Mouse (Mus musculus) G1E (cell line): ENCODE measurements around the gene Serpinh1.

ENCODE experiments used
- CTCF ChIP-seq: IDR thresholded peaks from 2 replicates; pipeline ENCODE4 v1.5.1; 2012; ENCODE audit warnings: low read depth, low read length, inconsistent platforms, mixed read lengths
- GATA1 ChIP-seq: IDR thresholded peaks from 2 replicates; pipeline ENCODE4 v1.6.1; 2012; ENCODE audit warnings: borderline replicate concordance, low read length, inconsistent platforms, mixed read lengths
- GATA2 ChIP-seq: IDR thresholded peaks from 2 replicates; pipeline ENCODE4 v1.6.1; 2012; ENCODE audit warnings: low read depth, low read length, inconsistent platforms, borderline replicate concordance
- POLR2AphosphoS5 ChIP-seq: IDR thresholded peaks from 2 replicates; pipeline ENCODE4 v1.6.1; 2012; ENCODE audit warnings: low read depth, low read length, inconsistent platforms; ENCODE audit not compliant: insufficient replicate concordance
- TAL1 ChIP-seq: conservative IDR thresholded peaks from 2 replicates; pipeline ENCODE4 v1.6.1; 2012; ENCODE audit warnings: low read depth, low read length, inconsistent platforms, mixed read lengths

DNA sequence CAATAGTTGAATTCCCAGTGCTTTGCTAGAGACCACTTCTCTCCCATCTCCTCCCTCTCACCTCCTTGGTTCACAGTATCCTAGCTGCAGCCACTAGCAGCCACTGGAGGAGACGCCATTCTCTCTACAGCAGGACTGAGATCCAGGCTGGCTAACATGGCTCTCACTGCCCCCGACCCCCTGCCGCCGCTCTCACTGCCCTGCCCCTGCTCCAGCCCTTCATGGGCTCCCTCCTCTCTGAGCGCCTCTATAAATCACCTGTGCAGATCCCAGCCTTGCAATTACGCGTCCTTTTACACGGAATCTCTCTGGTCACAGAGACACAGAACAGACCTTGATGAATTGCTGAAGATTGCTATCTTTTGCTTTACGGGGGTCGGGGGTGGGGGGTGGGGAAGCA, 28.2 kb downstream of the Serpinh1 start:
- TF ChIP-seq CTCF (no peak), GATA1 (no peak), GATA2 (no peak), TAL1 (no peak), POLR2AphosphoS5 (no peak)
